ENCODE assay signal across 8 mouse cellular contexts in genomic region chr17:66485742-66486141, GRCm38 (mm10). TPM values are rescaled to one million over a fixed set of nuclear protein-coding genes. Genes with fewer than 3 reads are reported as not detected.
DNase-seq lines count a peak whose midpoint lies in the region; ATAC-seq and TF ChIP-seq lines count a peak whose summit lies in the region.

No protein-coding gene starts in this region.

- H3K27me3 ChIP-seq in hindbrain, postnatal 0 days (ENCODE audit: insufficient read depth, low read length), result no peaks in the 10 kb centered on the region; the same call in 1 of the 2 replicates

- 7% methylated on average over 11 of the region's 11 CpGs for WGBS in hindbrain, postnatal 0 days

- H3K36me3 ChIP-seq in hindbrain, postnatal 0 days (ENCODE audit: insufficient read depth, low read length), result no peaks in the 10 kb centered on the region

- H3K4me1 ChIP-seq in hindbrain, postnatal 0 days (ENCODE audit: insufficient read depth, low read length), result no peaks in the 10 kb centered on the region

- ATAC-seq in frontal cortex, adult (ENCODE audit: low TSS enrichment), result peak; percentile 71
- ATAC-seq in hindbrain, postnatal 0 days, result no peak
- ATAC-seq in megakaryocyte progenitor cell, adult 5-6 weeks (replicated peaks; ENCODE audit: poor library complexity), result peak; percentile 78

- H3K9me3 ChIP-seq in hindbrain, postnatal 0 days (ENCODE audit: low read length), result no peaks in the 10 kb centered on the region

- H3K4me3 ChIP-seq in hindbrain, postnatal 0 days (ENCODE audit: low read length), result no peak overlapping the region

- 0 out of 2 replicates have a peak overlapping the region, but pooled peaks have one; percentile 20 for H3K4me2 ChIP-seq in hindbrain, postnatal 0 days (ENCODE audit: low read depth, low read length)

- peak; percentile 91 for TF ChIP-seq CTCF in hindbrain, postnatal 0 days (IDR thresholded peaks at IDR 0.05; ENCODE audit: low read depth)

- peak; percentile 72 to 91 for DNase-seq in adrenal gland, adult (ENCODE audit: inconsistent age in 2 of 2, low spot score in 1 of 2)
- DNase-seq in adrenal gland, postnatal 4 days (ENCODE audit: low spot score in 2 of 2), result no peak
- peak; percentile 92 to 94 for DNase-seq in cerebellum, postnatal 10 days
- peak; percentile 83 for DNase-seq in hindbrain, postnatal 0 days (ENCODE audit: low spot score)
- DNase-seq in left cerebral cortex, adult 18-20 months (ENCODE audit: low spot score in 2 of 2), result peak; percentile 86 to 88
- DNase-seq in right cerebral cortex, postnatal 14 days, result peak; percentile 75

- no peak overlapping the region for H3K27ac ChIP-seq in hindbrain, postnatal 0 days

- H3K9ac ChIP-seq in hindbrain, postnatal 0 days (replicated peaks; ENCODE audit: low read length), result no peak overlapping the region

RNA-seq across cellular contexts. Expression of gene Rab12, which starts 33.8 kb away (rescaled TPM):
- 100 to 1,000 TPM; 108 to 127 TPM for total RNA-seq in adrenal gland, postnatal 4 days (2021)
- total RNA-seq in hindbrain, postnatal 0 days (2014; rRNA removed), result 67.0 and 69.3 TPM in 2 replicates
- polyA plus RNA-seq in hindbrain, postnatal 0 days (2015; fragmentation: Nextera tagmentation; extraction: Ambion mirVana), result 86.6 and 88.6 TPM in 2 replicates
- 100 to 1,000 TPM; 113 to 120 TPM for total RNA-seq in left cerebral cortex, adult 18-20 months (2021)
- total RNA-seq in megakaryocyte progenitor cell, adult 5-6 weeks (2015), result 18.9 and 26.1 TPM in 2 replicates
- total RNA-seq in megakaryocyte progenitor cell, adult 5-6 weeks (2017), result 26.6 and 36.4 TPM in 2 replicates

RNA-seq across cellular contexts. Expression of gene Mtcl1, which starts 36.2 kb away (rescaled TPM):
- 10 to 100 TPM; 20.5 to 21.7 TPM for total RNA-seq in adrenal gland, postnatal 4 days (2021)
- 27.0 and 29.1 TPM in 2 replicates for total RNA-seq in hindbrain, postnatal 0 days (2014; rRNA removed)
- polyA plus RNA-seq in hindbrain, postnatal 0 days (2015; fragmentation: Nextera tagmentation; extraction: Ambion mirVana), result 13.8 and 14.7 TPM in 2 replicates
- 100 to 1,000 TPM; 109 to 122 TPM for total RNA-seq in left cerebral cortex, adult 18-20 months (2021)
- not detected in 2 replicates for total RNA-seq in megakaryocyte progenitor cell, adult 5-6 weeks (2015)
- 0.14 TPM in 1 of 2 replicates, not detected in the other for total RNA-seq in megakaryocyte progenitor cell, adult 5-6 weeks (2017)

Comparison
In these comparisons a context has a peak if more than half of its experiments do, and no peak if none do; other contexts are left out.
1. DNase-seq: peak in adrenal gland, adult (2 of 2), cerebellum, postnatal 10 days (2 of 2), hindbrain, postnatal 0 days (single experiment), left cerebral cortex, adult 18-20 months (2 of 2) and right cerebral cortex, postnatal 14 days (single experiment); none in adrenal gland, postnatal 4 days (0 of 2).
2. RNA of gene Mtcl1, which starts 36.2 kb away (total RNA-seq): 109 to 122 TPM in left cerebral cortex, adult 18-20 months, 27.0 to 29.1 TPM in hindbrain, postnatal 0 days and 20.5 to 21.7 TPM in adrenal gland, postnatal 4 days; 0.14 TPM in megakaryocyte progenitor cell, adult 5-6 weeks; every median in the first group is over 10 times any median in the second.